Mouse (Mus musculus) MEL (cell line): ENCODE measurements at regions not wholly inside any gene's neighbourhood (a gene's known extent, or its start where the extent isn't known, plus 50 kb on each side); places are given as distances from the start of the nearest gene placed in this dataset.

ENCODE experiments used
- DNase-seq: peaks from one replicate; pipeline ENCODE4 v3.0.0; 2011; ENCODE audit warnings: low read depth, low spot score
- H3K27ac ChIP-seq: 2 replicates; pipeline ENCODE4 v1.5.1; 2012; ENCODE audit warnings: low read depth, mild to moderate bottlenecking, control low read depth, low read length, moderate library complexity; ENCODE audit not compliant: control insufficient read depth
- H3K27me3 ChIP-seq, 2 experiments: fragments of 150-350 bp in 1 of 2; sonication (generic) in 1 of 2; 2 replicates each; pipeline ENCODE4 v1.6.1; 2012; ENCODE audit warnings: low read length in 2 of 2, mild to moderate bottlenecking in 2 of 2, improper control_type of control experiment in 1 of 2, moderate library complexity in 1 of 2; ENCODE audit not compliant: insufficient read depth in 2 of 2, control insufficient read depth in 1 of 2
- H3K36me3 ChIP-seq, 2 experiments: 2 replicates each; pipeline ENCODE4 v1.6.1; 2012 to 2014; ENCODE audit warnings: low read length in 2 of 2, improper control_type of control experiment in 1 of 2, inconsistent platforms in 1 of 2, mild to moderate bottlenecking in 1 of 2; ENCODE audit not compliant: insufficient read depth in 2 of 2, control insufficient read depth in 1 of 2
- H3K4me1 ChIP-seq, 2 experiments: fragments of 150-350 bp in 1 of 2; sonication (generic) in 1 of 2; 2 replicates each; pipeline ENCODE4 v1.6.1; 2012; ENCODE audit warnings: low read length in 2 of 2, improper control_type of control experiment in 1 of 2, mild to moderate bottlenecking in 1 of 2; ENCODE audit not compliant: insufficient read depth in 2 of 2, control insufficient read depth in 1 of 2
- H3K4me3 ChIP-seq, 2 experiments: fragments of 150-350 bp in 1 of 2; sonication (generic) in 1 of 2; 2 replicates each; pipeline ENCODE4 v1.5.1; 2012; ENCODE audit warnings: low read depth in 2 of 2, low read length in 2 of 2, mild to moderate bottlenecking in 2 of 2, moderate library complexity in 2 of 2, control low read depth in 1 of 2, improper control_type of control experiment in 1 of 2; ENCODE audit not compliant: control insufficient read depth in 1 of 2, insufficient read depth in 1 of 2
- H3K79me2 ChIP-seq: 2 replicates; pipeline ENCODE4 v1.6.1; 2012; ENCODE audit warnings: mild to moderate bottlenecking, low read length, moderate library complexity; ENCODE audit not compliant: control insufficient read depth, poor library complexity, insufficient read depth
- H3K9ac ChIP-seq: 2 replicates; pipeline ENCODE4 v1.6.1; 2012; ENCODE audit warnings: low read depth, mild to moderate bottlenecking, control low read depth, low read length, moderate library complexity; ENCODE audit not compliant: control insufficient read depth, poor library complexity, severe bottlenecking
- H3K9me3 ChIP-seq: fragments of 150-350 bp; sonication (generic); replicated peaks from 2 replicates; pipeline ENCODE4 v1.6.1; 2012; ENCODE audit warnings: mild to moderate bottlenecking, low read length, improper control_type of control experiment, moderate library complexity; ENCODE audit not compliant: insufficient read depth
- BHLHE40 ChIP-seq: IDR thresholded peaks from 2 replicates; pipeline ENCODE4 v1.6.1; 2012; ENCODE audit warnings: low read depth, mild to moderate bottlenecking, inconsistent platforms, low read length, improper control_type of control experiment, borderline replicate concordance
- CHD2 ChIP-seq: IDR thresholded peaks from 2 replicates; pipeline ENCODE4 v1.6.1; 2011; ENCODE audit warnings: low read length, improper control_type of control experiment
- CTCF ChIP-seq, 3 experiments: IDR thresholded peaks in 2 of 3; conservative IDR thresholded peaks in 1 of 3; 2 replicates each; pipeline ENCODE4 v1.5.1; 2011 to 2012; ENCODE audit warnings: low read length in 3 of 3, low read depth in 2 of 3, mild to moderate bottlenecking in 2 of 3, improper control_type of control experiment in 1 of 3, inconsistent platforms in 1 of 3, mixed read lengths in 1 of 3, moderate library complexity in 1 of 3; ENCODE audit not compliant: control insufficient read depth in 1 of 3, insufficient read depth in 1 of 3, poor library complexity in 1 of 3, severe bottlenecking in 1 of 3
- ETS1 ChIP-seq: IDR thresholded peaks from 2 replicates; pipeline ENCODE4 v1.6.1; 2012; ENCODE audit warnings: low read depth, mild to moderate bottlenecking, inconsistent platforms, low read length, improper control_type of control experiment, moderate library complexity
- JUND ChIP-seq: IDR thresholded peaks from 2 replicates; pipeline ENCODE4 v1.6.1; 2011; ENCODE audit warnings: low read depth, mild to moderate bottlenecking, improper control_type of control experiment, low read length
- KAT2A ChIP-seq: conservative IDR thresholded peaks from 2 replicates; pipeline ENCODE4 v1.6.1; 2012; ENCODE audit warnings: low read depth, low read length, improper control_type of control experiment, inconsistent platforms
- MAZ ChIP-seq: IDR thresholded peaks from 2 replicates; pipeline ENCODE4 v1.6.1; 2012; ENCODE audit warnings: low read depth, mild to moderate bottlenecking, inconsistent platforms, low read length, improper control_type of control experiment
- MEF2A ChIP-seq: IDR thresholded peaks from 2 replicates; pipeline ENCODE4 v1.6.1; 2014; ENCODE audit warnings: low read depth, mild to moderate bottlenecking, inconsistent platforms, low read length, improper control_type of control experiment; ENCODE audit not compliant: poor library complexity, insufficient replicate concordance, severe bottlenecking; ENCODE audit errors: extremely low read depth
- MYC ChIP-seq: IDR thresholded peaks from 2 replicates; pipeline ENCODE4 v1.6.1; 2011; ENCODE audit warnings: low read depth, mild to moderate bottlenecking, low read length, improper control_type of control experiment, moderate library complexity
- NRF1 ChIP-seq: IDR thresholded peaks from 2 replicates; pipeline ENCODE4 v1.6.1; 2014; ENCODE audit warnings: low read depth, mild to moderate bottlenecking, inconsistent platforms, low read length, improper control_type of control experiment, moderate library complexity; ENCODE audit not compliant: poor library complexity, insufficient read depth, severe bottlenecking
- POLR2A ChIP-seq, 2 experiments: IDR thresholded peaks; 2 replicates each; pipeline ENCODE4 v1.6.1; 2011 to 2012; ENCODE audit warnings: low read length in 2 of 2, mild to moderate bottlenecking in 2 of 2, control low read depth in 1 of 2, improper control_type of control experiment in 1 of 2, low read depth in 1 of 2, moderate library complexity in 1 of 2; ENCODE audit not compliant: control insufficient read depth in 1 of 2, insufficient read depth in 1 of 2, poor library complexity in 1 of 2
- POLR2AphosphoS2 ChIP-seq: IDR thresholded peaks from 2 replicates; pipeline ENCODE4 v1.6.1; 2011; ENCODE audit warnings: low read length, improper control_type of control experiment
- POLR2AphosphoS5 ChIP-seq: IDR thresholded peaks from 2 replicates; pipeline ENCODE4 v1.6.1; 2012; ENCODE audit warnings: low read depth, borderline replicate concordance, mild to moderate bottlenecking, inconsistent platforms, low read length, moderate library complexity, mixed read lengths
- SIN3A ChIP-seq: IDR thresholded peaks from 2 replicates; pipeline ENCODE4 v1.6.1; 2012; ENCODE audit warnings: low read length, improper control_type of control experiment, inconsistent platforms
- SMC3 ChIP-seq: IDR thresholded peaks from 2 replicates; pipeline ENCODE4 v1.6.1; 2011; ENCODE audit warnings: low read depth, low read length, improper control_type of control experiment
- UBTF ChIP-seq: IDR thresholded peaks from 2 replicates; pipeline ENCODE4 v1.6.1; 2012; ENCODE audit warnings: low read depth, mild to moderate bottlenecking, inconsistent platforms, low read length, improper control_type of control experiment, moderate library complexity, borderline replicate concordance; ENCODE audit not compliant: insufficient read depth
- ZMIZ1 ChIP-seq: IDR thresholded peaks from 2 replicates; pipeline ENCODE4 v1.6.1; 2012; ENCODE audit warnings: low read depth, mild to moderate bottlenecking, inconsistent platforms, low read length, improper control_type of control experiment, moderate library complexity

GRCm38 (mm10) chr13:59956441-59956840 lies 133.5 kb upstream of the Tut7 start:
- Histone ChIP-seq H3K27me3 (no peaks in the 10 kb centered on the region), H3K9ac (no peak overlapping the region), H3K79me2 (no peaks in the 10 kb centered on the region), H3K4me1 (no peaks in the 10 kb centered on the region), H3K4me3 (no peak overlapping the region), H3K27ac (no peak overlapping the region), H3K36me3 (no peaks in the 10 kb centered on the region), H3K9me3 (no peaks in the 10 kb centered on the region)
- TF ChIP-seq KAT2A = no peak
- no peak for TF ChIP-seq JUND
- no peak for TF ChIP-seq ZMIZ1
- TF ChIP-seq CHD2 = no peak
- no peak for DNase-seq

- no peaks in the 10 kb centered on the region for H3K9me3 ChIP-seq
- TF ChIP-seq ETS1 (no peak), CTCF (IDR thresholded peaks at IDR 0.05 in 2 of 3, conservative IDR thresholded peaks at IDR 0.05 in 1 of 3; ENCODE audit: control insufficient read depth in 1 of 3, insufficient read depth in 1 of 3, low read depth in 2 of 3, low read length in 3 of 3, poor library complexity in 1 of 3, severe bottlenecking in 1 of 3) (no peak), JUND (no peak), MYC (no peak), MAZ (no peak), SMC3 (no peak), NRF1 (no peak), MEF2A (no peak), BHLHE40 (no peak), POLR2AphosphoS5 (no peak), UBTF (no peak), POLR2A (IDR thresholded peaks at IDR 0.05; ENCODE audit: control insufficient read depth in 1 of 2, insufficient read depth in 1 of 2, low read depth in 1 of 2, low read length in 2 of 2, poor library complexity in 1 of 2) (no peak), ZMIZ1 (no peak), SIN3A (no peak), POLR2AphosphoS2 (no peak)
- TF ChIP-seq, all 39 proteins: peak for 0
These were observed 129.9 kb upstream of the Tut7 start for GRCm38 (mm10) chr13:59952809-59953208.

More at GRCm38 (mm10) chr13:59952809-59953208, 129.9 kb upstream of the Tut7 start:
- Histone ChIP-seq H3K9ac (no peak overlapping the region), H3K36me3 (no peaks in the 10 kb centered on the region), H3K4me1 (no peaks in the 10 kb centered on the region), H3K27me3 (no peaks in the 10 kb centered on the region; a peak in 1 of 4 replicates), H3K79me2 (no peaks in the 10 kb centered on the region), H3K27ac (no peak overlapping the region), H3K4me3 (no peak overlapping the region)
- no peak for DNase-seq
